Mouse (Mus musculus) MEL (cell line): ENCODE measurements around the gene Gsto2.

ENCODE experiments used
- E2F4 ChIP-seq: IDR thresholded peaks from 2 replicates; pipeline ENCODE4 v1.6.1; 2011; ENCODE audit warnings: low read depth, low read length, improper control_type of control experiment, borderline replicate concordance
- EP300 ChIP-seq, 2 experiments: IDR thresholded peaks; 2 replicates each; pipeline ENCODE4 v1.6.1; 2011; ENCODE audit warnings: improper control_type of control experiment in 2 of 2, low read length in 2 of 2, low read depth in 1 of 2, mild to moderate bottlenecking in 1 of 2
- GATA1 ChIP-seq: IDR thresholded peaks from 2 replicates; pipeline ENCODE4 v1.6.1; 2011; ENCODE audit warnings: low read depth, low read length, improper control_type of control experiment
- MEF2A ChIP-seq: IDR thresholded peaks from 2 replicates; pipeline ENCODE4 v1.6.1; 2014; ENCODE audit warnings: low read depth, mild to moderate bottlenecking, inconsistent platforms, low read length, improper control_type of control experiment; ENCODE audit not compliant: poor library complexity, insufficient replicate concordance, severe bottlenecking; ENCODE audit errors: extremely low read depth
- TBP ChIP-seq: IDR thresholded peaks from 2 replicates; pipeline ENCODE4 v1.8.0; 2011; ENCODE audit warnings: low read depth, low read length, improper control_type of control experiment

GRCm38 (mm10) chr19:47832316-47832715, 33.0 kb upstream of the Gsto2 start:
- TF ChIP-seq EP300 (IDR thresholded peaks at IDR 0.05; ENCODE audit: low read depth in 1 of 2, low read length in 2 of 2) (no peak), E2F4 (no peak), GATA1 (no peak), MEF2A (no peak), TBP (no peak)
